Mouse (Mus musculus) neural tube, embryonic 11.5 days (tissue): ENCODE results near the gene Tifa. TPM values are rescaled to one million over a fixed set of nuclear protein-coding genes. Genes with fewer than 3 reads are reported as not detected.

Experiments used
- ATAC-seq: fragments of 200-750 bp; cut with Nextera tagmentation; 2 replicates; pipeline ENCODE4 v1.8.0; 2017; ENCODE audit warnings: moderate number of reproducible peaks, mild to moderate bottlenecking, moderate TSS enrichment, moderate library complexity; ENCODE audit not compliant: insufficient read depth, low FRiP score, low TSS enrichment
- DNase-seq: peaks from one replicate; pipeline ENCODE4 v3.0.0-alpha.2; 2015; ENCODE audit warnings: low spot score
- H3K27ac ChIP-seq: fragments of 300-500 bp; sonication (generic); 2 replicates; pipeline ENCODE4 v1.5.1; 2014; ENCODE audit warnings: low read depth, mild to moderate bottlenecking, low read length
- H3K27me3 ChIP-seq: fragments of 300-500 bp; sonication (generic); 2 replicates; pipeline ENCODE4 v1.6.1; 2014; ENCODE audit warnings: mild to moderate bottlenecking, low read length, mixed read lengths; ENCODE audit not compliant: control insufficient read depth, insufficient read depth
- H3K36me3 ChIP-seq: fragments of 300-500 bp; sonication (generic); 2 replicates; pipeline ENCODE4 v1.6.1; 2014; ENCODE audit warnings: mild to moderate bottlenecking, low read length, moderate library complexity, mixed read lengths; ENCODE audit not compliant: control insufficient read depth, insufficient read depth
- H3K4me1 ChIP-seq: fragments of 300-500 bp; sonication (generic); 2 replicates; pipeline ENCODE4 v1.6.1; 2014; ENCODE audit warnings: low read length, mixed read lengths; ENCODE audit not compliant: control insufficient read depth, insufficient read depth
- H3K4me2 ChIP-seq: fragments of 300-500 bp; sonication (generic); 2 replicates; pipeline ENCODE4 v1.6.1; 2014; ENCODE audit warnings: low read depth, mild to moderate bottlenecking, moderate library complexity
- H3K4me3 ChIP-seq: fragments of 300-500 bp; sonication (generic); 2 replicates; pipeline ENCODE4 v1.5.1; 2014; ENCODE audit warnings: low read depth, low read length
- H3K9ac ChIP-seq: fragments of 300-500 bp; sonication (generic); 2 replicates; pipeline ENCODE4 v1.6.1; 2014; ENCODE audit warnings: mild to moderate bottlenecking, low read length
- H3K9me3 ChIP-seq: fragments of 300-500 bp; sonication (generic); 2 replicates; pipeline ENCODE4 v1.6.1; 2016; ENCODE audit warnings: low read length; ENCODE audit not compliant: control insufficient read depth
- WGBS: fragments of 180-500 bp; shearing (Covaris S2); extraction: QIAGEN DNeasy Blood & Tissue Kit; methylation state at CpG from one replicate; pipeline ENCODE4 v1.1.7; 2014; 5-methylcytosine and 5-hydroxymethylcytosine counted together
- polyA plus RNA-seq: library from polyadenylated mRNA; unstranded; fragments of >200 nt; fragmentation: Nextera tagmentation; extraction: Ambion mirVana; gene quantifications from 2 replicates; pipeline ENCODE4 v1.2.1, GENCODE M21; 2014

The Tifa gene
- polyA plus RNA-seq: 2.4 TPM in 2 replicates

DNA sequence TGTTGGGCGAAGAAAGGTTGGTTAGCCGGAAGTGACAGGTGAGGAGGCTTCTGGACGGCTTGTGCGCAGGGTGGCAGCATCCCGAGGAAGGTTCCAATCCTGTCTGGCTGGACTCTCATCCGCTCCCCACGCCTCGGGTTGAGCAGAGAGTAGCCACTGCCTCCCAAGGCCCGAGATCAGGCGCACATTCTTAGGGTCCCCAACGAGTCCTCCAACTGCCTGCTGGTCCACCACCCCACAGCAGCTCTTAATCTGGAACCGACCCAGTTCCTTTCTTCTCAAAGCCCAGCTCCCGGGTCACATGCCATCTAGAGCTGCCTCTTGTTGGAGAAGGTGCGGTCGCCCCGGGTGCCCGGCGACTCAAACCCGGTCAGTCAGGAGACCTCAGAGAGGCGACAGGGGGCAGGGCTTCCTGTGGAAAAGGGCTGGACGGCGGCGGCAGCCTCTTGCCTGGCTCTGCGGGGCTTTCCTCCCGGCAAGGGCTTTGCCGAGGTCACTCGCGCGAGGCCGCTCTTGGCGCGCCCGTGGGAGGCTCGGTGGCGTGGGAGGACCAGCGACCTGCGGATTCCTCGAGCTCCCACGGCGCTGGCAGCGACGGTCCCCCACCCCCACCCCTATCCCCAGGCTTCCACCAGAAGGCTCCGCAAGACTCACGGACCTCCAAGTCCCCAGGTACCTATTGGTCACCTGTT lies at the start of gene Tifa:
Gene Tifa, plus strand, starts transcription at position 306 of the 692 bp plus-strand sequence.
- Histone ChIP-seq H3K4me1 (no peaks in the 10 kb centered on the region), H3K36me3 (no peaks in the 10 kb centered on the region), H3K27me3 (peaks cover 19% of the 10 kb centered on the region), H3K9me3 (no peaks in the 10 kb centered on the region), H3K4me2 (peak within 1 kb of the TSS; percentile 96), H3K9ac (peak within 1 kb of the TSS; percentile 45), H3K27ac (no peak within 1 kb of the TSS), H3K4me3 (peak within 1 kb of the TSS; percentile 48)
- DNase-seq: peak; percentile 56
- 1% methylated on average over 33 of the region's 44 CpGs for WGBS
- peak; percentile 41 for ATAC-seq

DNA sequence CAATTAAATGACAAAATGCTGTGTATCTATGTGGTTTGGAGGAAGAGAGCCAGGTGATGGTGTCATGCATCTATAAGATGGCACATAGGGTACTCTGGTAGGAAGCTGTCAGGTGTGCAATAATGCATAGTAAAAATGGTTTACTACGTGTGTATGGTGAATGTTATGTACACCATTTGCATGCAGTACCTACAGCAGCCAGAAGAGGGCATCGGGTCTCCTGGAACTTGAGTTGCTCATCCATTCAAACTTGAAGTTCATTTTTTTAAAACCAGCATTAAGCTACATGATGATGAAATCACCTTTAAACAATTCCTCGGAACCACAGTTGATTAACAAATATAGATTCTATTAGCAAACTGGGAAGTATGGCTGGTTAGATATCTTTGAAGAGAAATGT lies 48.1 kb upstream of the Tifa start:
- H3K4me3 ChIP-seq: no peak overlapping the region
- no peaks in the 10 kb centered on the region for H3K36me3 ChIP-seq
- no peaks in the 10 kb centered on the region for H3K9me3 ChIP-seq
- 96% methylated on average over 3 of the region's 3 CpGs for WGBS
- ATAC-seq (no peak), DNase-seq (no peak)
- no peak overlapping the region for H3K27ac ChIP-seq
- H3K27me3 ChIP-seq: peaks cover 4% of the 10 kb centered on the region
- H3K9ac ChIP-seq: no peak overlapping the region
- H3K4me1 ChIP-seq: peaks cover 10% of the 10 kb centered on the region
- no peak overlapping the region for H3K4me2 ChIP-seq

GRCm38 (mm10) chr3:127743614-127744365 lies 45.8 kb upstream of the Tifa start:
- Histone ChIP-seq H3K4me3 (no peak overlapping the region), H3K9ac (no peak overlapping the region), H3K27me3 (peaks cover 10% of the 10 kb centered on the region), H3K4me1 (peaks cover 13% of the 10 kb centered on the region), H3K27ac (no peak overlapping the region), H3K36me3 (no peaks in the 10 kb centered on the region), H3K4me2 (no peak overlapping the region), H3K9me3 (no peaks in the 10 kb centered on the region)
- DNase-seq (no peak), ATAC-seq (peak; percentile 45; the same call in 1 of the 2 replicates)
- 51% methylated on average over 13 of the region's 14 CpGs for WGBS

DNA sequence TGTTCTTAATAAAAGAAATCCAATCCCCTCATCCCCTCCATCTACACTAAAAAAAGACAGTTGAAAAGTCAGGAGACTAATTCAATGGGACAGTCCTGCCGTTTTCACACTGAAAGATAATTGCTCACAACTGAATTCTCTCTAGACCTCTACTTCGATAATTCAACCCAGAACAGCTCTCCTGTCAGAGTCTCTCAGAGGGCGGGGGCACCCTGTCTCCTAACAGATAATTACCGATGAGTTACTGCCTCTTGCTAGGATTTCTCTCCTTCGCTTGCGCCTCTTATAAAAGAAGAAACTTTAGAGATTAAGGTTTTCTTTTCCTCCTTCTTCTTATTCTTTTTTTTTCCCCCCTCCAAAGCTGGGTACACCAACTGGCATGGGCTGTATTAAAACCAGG lies 44.1 kb upstream of the Tifa start:
- Histone ChIP-seq H3K9me3 (no peaks in the 10 kb centered on the region), H3K4me1 (peaks cover 21% of the 10 kb centered on the region), H3K27ac (no peak overlapping the region), H3K9ac (no peak overlapping the region), H3K4me2 (no peak overlapping the region), H3K36me3 (no peaks in the 10 kb centered on the region), H3K27me3 (peaks cover 10% of the 10 kb centered on the region), H3K4me3 (no peak overlapping the region)
- DNase-seq (peak; percentile 45), ATAC-seq (no peak)
- 7% methylated on average over 6 of the region's 6 CpGs for WGBS

DNA sequence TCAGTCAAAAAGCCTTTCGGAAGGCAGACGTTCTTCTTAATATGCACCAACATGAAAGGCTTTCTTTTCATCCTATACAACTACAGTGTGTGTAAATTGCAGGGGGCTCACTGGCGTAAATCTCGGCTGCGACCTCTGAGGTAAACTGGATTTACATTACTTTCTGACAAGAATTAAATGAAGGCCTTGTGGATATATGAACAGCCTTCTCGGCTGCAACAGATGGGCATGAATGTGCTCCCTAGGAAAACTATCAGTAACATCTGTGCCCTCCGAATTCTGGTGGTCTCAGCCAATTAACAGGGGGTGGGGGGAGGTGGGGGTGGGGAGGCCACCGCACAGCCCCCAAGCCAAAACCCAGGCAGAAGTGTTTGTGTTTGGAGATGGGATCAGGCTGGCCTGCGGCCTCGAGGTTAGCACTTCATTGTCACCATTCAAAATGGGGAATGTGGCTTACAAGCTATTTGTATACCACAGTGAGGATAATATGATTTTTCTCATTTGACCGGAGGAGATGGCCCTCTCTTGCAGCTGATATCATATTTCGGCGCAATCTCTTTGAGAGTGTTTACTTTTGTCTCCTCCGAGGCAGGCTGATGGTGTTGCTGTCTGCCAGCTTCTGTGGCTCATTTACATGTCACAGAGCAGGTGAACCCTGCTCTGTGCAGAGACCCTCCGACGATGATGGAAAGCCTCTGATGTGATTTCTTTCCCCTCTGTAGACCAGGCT lies 43.5 kb upstream of the Tifa start:
- H3K27ac ChIP-seq: peak overlapping the region; percentile 49; the same call in 1 of the 2 replicates
- no peak overlapping the region for H3K4me3 ChIP-seq
- peak; percentile 35 for DNase-seq

GRCm38 (mm10) chr3:127748644-127749043 lies 41.0 kb upstream of the Tifa start:
- Histone ChIP-seq H3K4me2 (no peak overlapping the region), H3K36me3 (no peaks in the 10 kb centered on the region), H3K4me3 (no peak overlapping the region), H3K27ac (no peak overlapping the region), H3K27me3 (peaks cover 12% of the 10 kb centered on the region), H3K9ac (no peak overlapping the region), H3K9me3 (no peaks in the 10 kb centered on the region), H3K4me1 (peaks cover 21% of the 10 kb centered on the region)
- ATAC-seq: peak; percentile 54
- WGBS: 39% methylated on average over 4 of the region's 4 CpGs
- DNase-seq: no peak

More for the DNA sequence above, 43.5 kb upstream of the Tifa start:
- Histone ChIP-seq H3K36me3 (no peaks in the 10 kb centered on the region), H3K27me3 (peaks cover 10% of the 10 kb centered on the region), H3K9ac (no peak overlapping the region), H3K4me2 (no peak overlapping the region), H3K4me1 (peaks cover 22% of the 10 kb centered on the region), H3K9me3 (no peaks in the 10 kb centered on the region)
- peak; percentile 30 for ATAC-seq
- WGBS: 11% methylated on average over 16 of the region's 16 CpGs

DNA sequence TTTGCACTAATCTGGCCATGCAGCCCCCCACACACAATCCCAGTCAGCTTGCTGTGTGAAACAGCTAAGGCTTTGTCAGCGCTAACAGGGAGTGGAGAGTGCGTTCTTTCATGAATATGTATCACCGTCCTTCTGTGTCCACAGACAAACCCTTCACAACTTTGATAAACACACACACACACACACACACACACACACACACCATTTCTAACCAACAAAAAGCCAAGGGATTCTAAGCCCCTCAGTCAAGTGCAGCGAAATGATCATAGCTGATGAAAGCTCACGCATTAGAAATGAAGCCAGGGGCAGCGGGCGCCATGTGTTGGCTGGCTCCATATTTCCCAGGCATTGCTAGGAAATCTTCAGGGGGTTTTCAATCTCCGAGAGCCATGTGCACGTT lies 40.3 kb upstream of the Tifa start:
- no peaks in the 10 kb centered on the region for H3K36me3 ChIP-seq
- H3K4me1 ChIP-seq: peaks cover 17% of the 10 kb centered on the region
- no peaks in the 10 kb centered on the region for H3K9me3 ChIP-seq
- ATAC-seq (peak; percentile 68; the same call in 1 of the 2 replicates), DNase-seq (peak; percentile 65)
- H3K4me2 ChIP-seq: peak overlapping the region; percentile 41
- peaks cover 15% of the 10 kb centered on the region for H3K27me3 ChIP-seq
- H3K4me3 ChIP-seq: no peak overlapping the region
- H3K27ac ChIP-seq: peak overlapping the region; percentile 58
- WGBS: 9% methylated on average over 9 of the region's 9 CpGs
- H3K9ac ChIP-seq: peak overlapping the region; percentile 16; the same call in 1 of the 2 replicates

GRCm38 (mm10) chr3:127749981-127750562 lies 39.5 kb upstream of the Tifa start:
- WGBS: 8% methylated on average over 12 of the region's 12 CpGs
- no peak overlapping the region for H3K9ac ChIP-seq
- H3K4me2 ChIP-seq: peak overlapping the region; percentile 19
- no peak overlapping the region for H3K27ac ChIP-seq
- peaks cover 17% of the 10 kb centered on the region for H3K4me1 ChIP-seq
- ATAC-seq: peak; percentile 24; the same call in 1 of the 2 replicates
- peaks cover 20% of the 10 kb centered on the region for H3K27me3 ChIP-seq
- peak; percentile 52 for DNase-seq
- H3K36me3 ChIP-seq: no peaks in the 10 kb centered on the region
- H3K4me3 ChIP-seq: no peak overlapping the region
- H3K9me3 ChIP-seq: no peaks in the 10 kb centered on the region
